Mouse (Mus musculus) embryonic facial prominence, embryonic 15.5 days (tissue): ENCODE results near the gene Hspa2. TPM values are rescaled to one million over a fixed set of nuclear protein-coding genes. Genes with fewer than 3 reads are reported as not detected.

ENCODE experiments used
- ATAC-seq: fragments of 200-750 bp; cut with Nextera tagmentation; 2 replicates; pipeline ENCODE4 v1.8.0; 2017; ENCODE audit warnings: low read depth, moderate TSS enrichment; ENCODE audit not compliant: insufficient number of reproducible peaks, low FRiP score, low TSS enrichment
- H3K27ac ChIP-seq: fragments of 300-500 bp; sonication (generic); replicated peaks from 2 replicates; pipeline ENCODE4 v1.5.1; 2015; ENCODE audit warnings: mild to moderate bottlenecking, inconsistent platforms
- H3K27me3 ChIP-seq: fragments of 300-500 bp; sonication (generic); 2 replicates; pipeline ENCODE4 v1.6.1; 2015; ENCODE audit warnings: inconsistent platforms
- H3K36me3 ChIP-seq: fragments of 300-500 bp; sonication (generic); 2 replicates; pipeline ENCODE4 v1.6.1; 2015; ENCODE audit warnings: mild to moderate bottlenecking, inconsistent platforms
- H3K4me1 ChIP-seq: fragments of 300-500 bp; sonication (generic); 2 replicates; pipeline ENCODE4 v1.6.1; 2015; ENCODE audit warnings: inconsistent platforms
- H3K4me2 ChIP-seq: fragments of 300-500 bp; sonication (generic); replicated peaks from 2 replicates; pipeline ENCODE4 v1.6.1; 2015; ENCODE audit warnings: mild to moderate bottlenecking, inconsistent platforms
- H3K4me3 ChIP-seq: fragments of 300-500 bp; sonication (generic); replicated peaks from 2 replicates; pipeline ENCODE4 v1.5.1; 2015; ENCODE audit warnings: mild to moderate bottlenecking, inconsistent platforms
- H3K9ac ChIP-seq: fragments of 300-500 bp; sonication (generic); 2 replicates; pipeline ENCODE4 v1.6.1; 2015; ENCODE audit warnings: inconsistent platforms
- H3K9me3 ChIP-seq: fragments of 300-500 bp; sonication (generic); replicated peaks from 2 replicates; pipeline ENCODE4 v1.6.1; 2016; ENCODE audit warnings: inconsistent platforms
- WGBS: fragments of 180-500 bp; shearing (Covaris S2); methylation state at CpG from one replicate; pipeline ENCODE4 v1.1.7; 2015; 5-methylcytosine and 5-hydroxymethylcytosine counted together
- polyA plus RNA-seq: library from polyadenylated mRNA; unstranded; fragments of >200 nt; fragmentation: Nextera tagmentation; extraction: Ambion mirVana; gene quantifications from 2 replicates; pipeline ENCODE4 v1.2.1, GENCODE M21; 2015

Hspa2 gene
- polyA plus RNA-seq, 1 experiment from 2014 or later: 18.4 TPM

DNA sequence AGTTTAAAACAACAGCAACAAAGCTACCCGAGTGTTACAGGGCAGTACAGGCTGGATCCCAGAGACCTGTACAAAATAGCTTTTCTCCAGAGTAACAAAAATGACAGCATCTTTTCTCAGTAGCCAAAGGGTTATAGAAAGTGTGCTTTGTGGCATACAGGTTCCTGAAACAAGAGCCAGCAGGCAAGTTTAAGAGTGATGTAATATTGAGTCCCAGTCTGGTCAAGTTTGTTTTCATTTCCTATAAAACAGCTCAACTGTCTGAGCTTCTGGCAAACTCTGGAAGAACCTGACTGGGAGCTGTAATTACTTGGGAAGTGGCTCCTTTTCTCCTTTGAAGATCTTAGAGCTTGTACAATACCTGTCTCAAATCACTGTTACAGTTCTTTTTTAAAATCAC, 3.2 kb downstream of the Hspa2 start:
- Histone ChIP-seq H3K9me3 (no peaks in the 10 kb centered on the region), H3K27me3 (peaks cover 31% of the 10 kb centered on the region), H3K36me3 (no peaks in the 10 kb centered on the region), H3K9ac (no peak overlapping the region), H3K4me2 (no peak overlapping the region), H3K4me1 (peaks cover 26% of the 10 kb centered on the region), H3K27ac (no peak overlapping the region), H3K4me3 (no peak overlapping the region)
- no peak for ATAC-seq
- 46% methylated on average over 1 of the region's 1 CpGs for WGBS

DNA sequence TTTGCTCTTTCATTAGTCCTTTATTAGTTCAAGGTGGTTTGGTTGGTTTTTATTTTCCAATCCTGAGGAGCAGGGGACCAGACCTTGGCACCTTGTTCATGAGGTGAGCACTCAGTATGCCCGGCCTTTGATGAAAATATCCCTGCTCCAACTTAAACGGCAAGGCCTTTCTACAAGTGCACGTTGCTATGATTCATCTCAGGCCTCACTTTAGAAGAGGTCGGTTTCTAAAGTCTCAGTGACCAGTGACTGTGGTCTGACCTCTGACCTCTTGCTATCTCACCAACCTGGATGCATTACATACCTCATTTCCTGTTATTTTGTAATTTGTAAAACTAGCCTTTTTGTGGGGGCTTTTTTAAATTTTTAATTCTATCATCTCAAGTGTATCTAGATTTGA, 5.2 kb downstream of the Hspa2 start:
- Histone ChIP-seq H3K4me1 (peaks cover 19% of the 10 kb centered on the region), H3K4me3 (no peak overlapping the region), H3K4me2 (no peak overlapping the region), H3K9ac (no peak overlapping the region), H3K27me3 (peaks cover 31% of the 10 kb centered on the region), H3K27ac (no peak overlapping the region), H3K36me3 (no peaks in the 10 kb centered on the region), H3K9me3 (no peaks in the 10 kb centered on the region)
- 25% methylated on average over 4 of the region's 4 CpGs for WGBS
- no peak for ATAC-seq

DNA sequence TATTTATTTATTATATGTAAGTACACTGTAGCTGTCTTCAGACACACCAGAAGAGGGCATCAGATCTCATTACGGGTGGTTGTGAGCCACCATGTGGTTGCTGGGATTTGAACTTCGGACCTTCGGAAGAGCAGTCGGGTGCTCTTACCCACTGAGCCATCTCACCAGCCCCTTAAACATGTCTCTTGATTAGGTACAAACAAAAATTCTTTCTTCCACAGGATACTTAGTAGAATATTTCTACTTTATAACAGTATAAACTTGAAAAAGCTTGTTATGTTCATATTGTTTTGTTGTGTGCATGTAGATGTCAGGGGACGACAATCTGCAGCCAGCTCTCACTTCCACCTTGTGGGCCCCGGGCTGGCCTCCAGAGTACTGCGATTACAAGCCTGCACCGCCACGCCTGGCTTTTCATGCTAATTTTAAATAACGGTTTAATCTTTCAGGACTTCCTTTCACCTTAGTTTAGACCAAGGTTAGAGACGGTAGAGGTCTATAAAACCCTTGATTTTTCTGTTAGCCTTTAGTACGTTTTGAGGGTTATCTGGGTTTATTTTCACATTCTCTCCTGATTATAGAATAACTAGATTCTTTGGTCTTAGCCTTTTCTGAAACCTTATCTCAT, 11.5 kb downstream of the Hspa2 start:
- Histone ChIP-seq H3K27ac (no peak overlapping the region), H3K4me3 (no peak overlapping the region), H3K9ac (no peak overlapping the region), H3K9me3 (no peaks in the 10 kb centered on the region), H3K27me3 (no peaks in the 10 kb centered on the region), H3K36me3 (no peaks in the 10 kb centered on the region), H3K4me2 (no peak overlapping the region), H3K4me1 (peaks cover 6% of the 10 kb centered on the region; the same call in 1 of the 2 replicates)
- WGBS: 76% methylated on average over 12 of the region's 12 CpGs
- ATAC-seq: no peak

DNA sequence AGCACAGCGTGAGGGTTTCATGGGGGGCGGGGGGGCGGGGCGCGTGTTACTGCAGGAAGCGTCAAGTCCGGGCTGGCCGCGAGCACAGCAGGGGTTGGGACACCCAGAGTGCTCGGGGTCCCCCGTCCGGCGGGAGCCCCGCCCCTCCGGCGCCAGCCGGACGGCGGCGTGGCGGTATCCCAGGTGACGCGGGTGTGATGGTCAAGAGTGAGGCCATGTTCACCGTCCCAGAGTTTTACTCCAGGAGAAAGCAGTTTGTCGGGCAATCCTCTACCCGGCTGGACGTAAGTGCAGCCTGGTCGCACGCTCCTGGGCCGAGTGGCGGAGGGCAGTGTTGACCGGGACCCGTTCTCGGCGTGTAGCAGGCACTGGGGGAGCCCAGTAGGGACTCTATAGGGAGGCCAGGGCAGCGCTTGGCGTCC, 13.5 kb downstream of the Hspa2 start, which contains the start of gene Ppp1r36:
Ppp1r36 (plus strand) TSS at position 106 of the 422 bp plus-strand sequence.
- Histone ChIP-seq H3K27me3 (no peaks in the 10 kb centered on the region), H3K9me3 (no peaks in the 10 kb centered on the region), H3K4me1 (peaks cover 6% of the 10 kb centered on the region; the same call in 1 of the 2 replicates), H3K9ac (peak within 1 kb of the TSS; percentile 29; the same call in 1 of the 2 replicates), H3K27ac (no peak within 1 kb of the TSS), H3K4me2 (peak within 1 kb of the TSS; percentile 80), H3K4me3 (peak within 1 kb of the TSS; percentile 46), H3K36me3 (no peaks in the 10 kb centered on the region)
- ATAC-seq: peak; percentile 54
- WGBS: under 1% methylated on average over 37 of the region's 37 CpGs

DNA sequence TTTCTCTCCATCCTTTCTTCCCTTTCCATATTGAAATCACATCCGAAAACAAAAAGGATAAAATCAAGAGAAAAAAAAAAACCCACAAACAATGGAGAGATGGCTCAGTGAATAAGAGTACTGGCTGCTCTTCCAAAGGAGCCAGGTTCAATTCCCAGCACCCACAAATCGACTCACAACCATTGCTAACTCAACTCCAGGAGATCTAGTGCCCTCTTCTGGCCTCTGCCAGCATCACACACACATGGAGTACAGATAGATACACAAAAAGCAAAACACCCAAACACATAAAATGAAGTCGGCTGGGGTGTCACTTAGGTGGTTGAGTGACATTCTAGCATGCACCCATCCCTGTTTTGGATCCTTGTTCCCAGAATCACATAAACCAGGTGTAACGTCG, 14.4 kb downstream of the Hspa2 start:
- H3K27me3 ChIP-seq: no peaks in the 10 kb centered on the region
- H3K36me3 ChIP-seq: no peaks in the 10 kb centered on the region
- H3K4me1 ChIP-seq: peaks cover 6% of the 10 kb centered on the region; the same call in 1 of the 2 replicates
- WGBS: 93% methylated on average over 5 of the region's 5 CpGs
- H3K4me3 ChIP-seq: no peak overlapping the region
- ATAC-seq: no peak
- H3K4me2 ChIP-seq: no peak overlapping the region
- H3K27ac ChIP-seq: no peak overlapping the region
- H3K9me3 ChIP-seq: no peaks in the 10 kb centered on the region
- no peak overlapping the region for H3K9ac ChIP-seq

DNA sequence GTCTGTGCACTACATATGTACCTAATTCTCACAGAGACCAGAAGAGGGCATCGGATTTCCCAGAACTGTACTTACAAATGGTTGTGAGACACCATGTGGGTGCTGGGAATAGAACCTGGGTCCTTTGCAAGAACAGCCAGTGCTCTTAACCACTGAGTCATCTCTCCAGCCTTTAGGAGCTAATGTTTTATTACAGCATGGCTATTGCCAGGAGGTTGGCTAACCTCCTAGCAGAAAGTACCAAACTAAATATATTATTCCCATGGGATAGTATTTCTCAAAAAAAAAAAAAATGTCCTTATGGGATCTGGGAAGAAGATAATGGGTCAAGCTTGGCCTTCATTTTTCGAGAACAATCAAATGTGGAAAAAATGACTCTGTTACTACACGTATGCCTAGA, 21.3 kb downstream of the Hspa2 start:
- 85% methylated on average over 3 of the region's 3 CpGs for WGBS

DNA sequence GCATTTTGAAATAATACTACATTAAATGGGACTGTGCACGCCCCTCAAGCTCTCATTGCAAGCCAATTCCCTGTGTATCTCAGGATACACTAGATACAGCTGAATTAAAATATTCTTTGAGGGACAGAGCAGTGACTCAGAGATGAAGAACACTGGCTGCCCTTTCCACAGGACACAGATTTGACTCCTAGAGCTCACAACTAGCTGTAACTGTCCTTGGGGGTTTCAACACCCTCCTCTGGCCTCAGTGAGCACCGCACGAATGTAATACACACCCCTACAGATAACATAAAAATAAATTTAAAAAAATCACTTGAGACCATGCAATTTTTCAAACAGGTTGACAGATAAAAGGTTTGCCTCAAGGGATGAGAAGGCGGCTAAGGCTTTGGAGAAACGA, 23.6 kb downstream of the Hspa2 start:
- no peak overlapping the region for H3K4me3 ChIP-seq
- no peaks in the 10 kb centered on the region for H3K4me1 ChIP-seq
- no peak overlapping the region for H3K4me2 ChIP-seq
- no peak overlapping the region for H3K9ac ChIP-seq
- no peaks in the 10 kb centered on the region for H3K36me3 ChIP-seq
- no peaks in the 10 kb centered on the region for H3K9me3 ChIP-seq
- H3K27ac ChIP-seq: no peak overlapping the region
- no peaks in the 10 kb centered on the region for H3K27me3 ChIP-seq
- 52% methylated on average over 5 of the region's 5 CpGs for WGBS
- ATAC-seq: no peak

More for the DNA sequence above, 21.3 kb downstream of the Hspa2 start:
- ATAC-seq: no peak
- no peak overlapping the region for H3K9ac ChIP-seq
- H3K4me3 ChIP-seq: no peak overlapping the region
- no peaks in the 10 kb centered on the region for H3K36me3 ChIP-seq
- H3K27me3 ChIP-seq: no peaks in the 10 kb centered on the region
- H3K9me3 ChIP-seq: no peaks in the 10 kb centered on the region
- H3K4me1 ChIP-seq: no peaks in the 10 kb centered on the region
- H3K27ac ChIP-seq: no peak overlapping the region
- no peak overlapping the region for H3K4me2 ChIP-seq

DNA sequence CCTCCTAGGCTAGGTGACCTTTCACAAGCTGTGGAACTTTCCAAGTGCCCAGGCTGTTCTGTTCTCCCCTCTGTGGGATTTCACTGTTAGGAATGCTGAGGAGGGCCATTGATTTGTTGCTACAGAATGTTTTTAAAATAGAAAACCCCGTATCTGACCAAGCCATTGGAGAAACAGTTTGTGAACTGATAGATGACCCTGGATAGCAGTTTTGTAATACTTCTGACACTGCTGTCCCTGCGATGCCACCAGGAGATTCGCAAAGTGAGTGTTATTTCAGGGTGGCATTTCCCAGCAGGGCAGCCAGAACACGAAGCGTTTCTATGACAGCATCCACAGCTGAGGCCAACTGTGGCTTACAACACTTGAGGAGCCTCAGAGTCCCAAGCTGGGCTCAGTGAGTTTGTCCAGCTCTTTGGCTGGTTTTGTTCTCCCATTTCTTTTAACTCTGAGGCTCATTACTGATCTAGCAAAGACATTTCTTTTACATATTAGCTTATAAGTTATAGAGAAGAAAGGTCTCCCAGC, 27.0 kb downstream of the Hspa2 start:
- 0 out of 2 replicates have a peak, but pooled peaks cover 3% of the 10 kb centered on the region for H3K27me3 ChIP-seq
- H3K4me1 ChIP-seq: 0 out of 2 replicates have a peak, but pooled peaks cover 6% of the 10 kb centered on the region
- H3K4me2 ChIP-seq: no peak overlapping the region
- ATAC-seq: no peak
- H3K4me3 ChIP-seq: no peak overlapping the region
- H3K27ac ChIP-seq: no peak overlapping the region
- no peaks in the 10 kb centered on the region for H3K9me3 ChIP-seq
- no peaks in the 10 kb centered on the region for H3K36me3 ChIP-seq
- 54% methylated on average over 5 of the region's 5 CpGs for WGBS
- H3K9ac ChIP-seq: no peak overlapping the region

DNA sequence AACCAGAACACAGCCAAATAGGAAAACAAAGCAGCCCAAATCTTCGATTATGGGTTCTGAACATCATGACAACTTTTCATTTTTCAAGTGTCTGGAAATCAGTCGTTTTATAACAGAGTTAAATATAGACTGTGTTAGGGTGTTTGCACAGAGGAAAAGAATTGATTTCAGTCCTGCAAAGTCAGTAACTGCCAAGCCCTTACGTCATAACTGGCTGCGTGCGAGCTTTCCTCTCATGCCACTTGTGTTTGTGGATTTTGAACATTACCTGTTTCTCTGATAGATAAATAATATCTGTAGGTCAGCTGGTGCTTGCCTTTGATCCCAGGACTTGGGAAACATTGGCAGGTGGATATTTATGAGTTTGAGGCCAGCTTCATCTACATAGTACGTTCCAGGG, 27.5 kb downstream of the Hspa2 start:
- Histone ChIP-seq H3K27me3 (0 out of 2 replicates have a peak, but pooled peaks cover 3% of the 10 kb centered on the region), H3K4me2 (no peak overlapping the region), H3K27ac (no peak overlapping the region), H3K4me3 (no peak overlapping the region), H3K36me3 (no peaks in the 10 kb centered on the region), H3K4me1 (0 out of 2 replicates have a peak, but pooled peaks cover 6% of the 10 kb centered on the region), H3K9ac (no peak overlapping the region), H3K9me3 (no peaks in the 10 kb centered on the region)
- 83% methylated on average over 6 of the region's 6 CpGs for WGBS
- no peak for ATAC-seq

DNA sequence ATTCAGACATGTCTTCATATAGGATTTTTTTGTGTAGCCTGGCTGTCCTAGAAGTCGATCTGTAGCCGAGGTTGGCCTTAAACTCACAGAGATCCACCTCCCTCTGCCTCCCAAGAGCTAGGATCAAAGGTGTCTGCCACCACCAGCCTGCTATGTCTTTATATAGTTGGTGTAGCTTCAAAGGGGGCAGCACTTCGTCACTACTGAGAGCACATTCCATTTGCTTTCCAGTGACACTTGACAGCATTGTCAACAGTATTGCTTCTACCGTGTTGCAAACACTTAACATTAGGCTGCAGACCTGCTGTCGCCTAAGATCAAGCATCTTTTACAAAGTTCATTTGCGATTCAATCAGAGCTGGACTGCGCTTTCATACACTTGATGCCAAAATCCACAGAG, 30.1 kb downstream of the Hspa2 start:
- Histone ChIP-seq H3K4me3 (no peak overlapping the region), H3K27me3 (0 out of 2 replicates have a peak, but pooled peaks cover 3% of the 10 kb centered on the region), H3K36me3 (no peaks in the 10 kb centered on the region), H3K9me3 (no peaks in the 10 kb centered on the region), H3K4me2 (no peak overlapping the region), H3K4me1 (0 out of 2 replicates have a peak, but pooled peaks cover 6% of the 10 kb centered on the region), H3K9ac (no peak overlapping the region), H3K27ac (no peak overlapping the region)
- no peak for ATAC-seq
- WGBS: 44% methylated on average over 7 of the region's 7 CpGs

DNA sequence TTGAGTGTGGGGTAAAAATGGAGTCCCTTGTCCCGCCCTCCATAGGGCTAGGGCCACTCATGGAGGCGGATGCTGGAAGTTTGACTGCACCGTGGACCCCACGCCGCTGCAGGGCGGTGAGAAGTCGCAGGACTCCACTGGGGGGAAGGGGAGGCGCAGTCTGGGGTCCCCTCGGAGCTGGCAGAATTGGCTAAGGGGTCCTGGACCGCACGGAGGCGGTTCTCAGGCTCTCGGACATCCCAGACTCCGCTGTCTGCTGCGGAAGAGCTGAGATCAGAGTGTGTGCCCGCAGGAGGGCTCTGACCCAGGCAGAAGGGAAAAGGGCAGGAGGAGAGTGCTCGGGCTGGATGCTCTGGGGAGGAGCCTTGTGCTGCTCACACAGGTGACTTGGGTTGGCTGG, 31.1 kb downstream of the Hspa2 start:
- peak overlapping the region; percentile 39 for H3K4me3 ChIP-seq
- 4% methylated on average over 17 of the region's 17 CpGs for WGBS
- H3K27ac ChIP-seq: no peak overlapping the region
- no peaks in the 10 kb centered on the region for H3K36me3 ChIP-seq
- peak overlapping the region; percentile 61 for H3K4me2 ChIP-seq
- H3K27me3 ChIP-seq: 0 out of 2 replicates have a peak, but pooled peaks cover 3% of the 10 kb centered on the region
- ATAC-seq: no peak
- peak overlapping the region; percentile 13; the same call in 1 of the 2 replicates for H3K9ac ChIP-seq
- no peaks in the 10 kb centered on the region for H3K9me3 ChIP-seq
- H3K4me1 ChIP-seq: 0 out of 2 replicates have a peak, but pooled peaks cover 6% of the 10 kb centered on the region
